Mouse (Mus musculus): ENCODE data around the gene Tmpo. TPM values are rescaled to one million over a fixed set of nuclear protein-coding genes. Genes with fewer than 3 reads are reported as not detected.

Tmpo gene
- total RNA-seq, 2 experiments from 2014 or later, result 56.9 to 66.7 TPM

DNA sequence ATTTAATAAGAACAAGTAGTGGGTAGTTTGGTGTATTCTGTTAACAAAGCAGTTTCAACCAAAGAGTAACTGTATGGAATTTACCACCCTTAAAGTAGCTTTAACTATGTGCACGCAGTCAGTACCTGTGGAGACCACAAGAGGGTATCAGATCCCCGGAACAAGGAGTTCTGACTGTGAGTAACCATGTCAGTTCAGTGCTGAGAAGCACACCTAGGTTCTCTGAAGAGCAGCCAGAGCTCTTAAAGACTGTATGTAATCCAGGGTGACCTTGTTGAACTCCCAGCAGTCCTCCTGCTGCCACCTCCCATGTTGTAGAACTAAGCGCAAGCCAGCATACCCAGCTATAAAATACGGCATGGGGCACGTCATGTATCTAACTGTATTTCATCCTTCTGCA is 14.2 kb downstream of the Tmpo start:
- DNase-seq, result peak; percentile 37
- intact Hi-C loops (cut with DNase I; ENCODE audit: low total_unique reads), result no loop called here

GRCm38 (mm10) chr10:91165850-91166249 is 15.3 kb downstream of the Tmpo start:
- intact Hi-C loops (cut with DNase I; ENCODE audit: low total_unique reads), result no loop called here
- no peak for DNase-seq

DNA sequence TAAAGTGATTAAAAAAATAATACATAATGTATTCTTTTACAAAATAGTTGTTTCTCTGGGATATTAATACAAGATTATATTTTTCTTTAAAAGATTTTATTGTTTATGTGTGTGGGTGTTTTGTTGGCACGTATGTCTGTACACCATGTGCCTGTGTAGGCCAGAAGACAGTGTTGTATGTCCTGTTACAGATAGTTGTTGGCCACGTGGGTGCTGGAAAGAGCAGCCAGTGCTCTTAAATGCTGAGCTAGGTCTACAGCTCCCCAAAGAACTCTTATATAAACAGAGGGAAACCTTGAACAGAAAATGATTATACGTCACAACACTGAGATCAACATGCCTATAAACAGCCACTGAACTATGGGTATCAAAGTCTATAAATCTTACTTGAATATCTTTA is 16.6 kb downstream of the Tmpo start:
- intact Hi-C loops (cut with DNase I; ENCODE audit: low total_unique reads), result no loop called here
- DNase-seq, result no peak

DNA sequence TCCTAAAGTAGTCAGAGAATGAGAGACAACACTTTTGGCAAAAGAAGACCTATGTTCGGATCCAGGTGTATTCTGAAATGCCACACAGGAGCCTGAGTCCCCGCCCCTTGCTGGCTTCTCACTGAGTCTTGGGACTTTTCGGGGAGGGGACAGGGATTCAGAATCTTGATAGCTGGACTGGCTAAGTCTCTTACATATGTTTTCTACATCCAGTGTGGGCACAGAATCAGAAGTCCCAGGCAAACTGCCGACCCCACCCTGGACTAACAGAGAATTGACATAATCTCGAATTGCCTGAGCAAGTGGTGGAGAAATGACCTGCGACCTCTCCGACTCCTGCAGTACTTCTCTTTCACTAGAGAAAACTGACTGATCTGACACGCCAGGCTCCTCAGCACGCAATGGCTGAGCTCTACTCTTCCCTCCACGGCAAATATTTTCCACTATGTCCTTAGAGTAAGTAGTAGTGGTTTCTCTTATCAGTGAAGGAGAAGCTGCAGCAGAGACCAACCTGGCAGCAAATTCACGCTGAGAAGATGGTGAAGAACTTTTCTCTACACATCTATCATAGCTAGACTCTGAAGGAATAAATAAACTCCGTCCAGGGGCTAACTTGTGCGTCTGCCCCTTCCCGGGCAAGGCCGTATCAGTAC is 18.5 kb downstream of the Tmpo start:
- intact Hi-C loops (cut with DNase I; ENCODE audit: low total_unique reads), result no loop called here
- no peak for DNase-seq

DNA sequence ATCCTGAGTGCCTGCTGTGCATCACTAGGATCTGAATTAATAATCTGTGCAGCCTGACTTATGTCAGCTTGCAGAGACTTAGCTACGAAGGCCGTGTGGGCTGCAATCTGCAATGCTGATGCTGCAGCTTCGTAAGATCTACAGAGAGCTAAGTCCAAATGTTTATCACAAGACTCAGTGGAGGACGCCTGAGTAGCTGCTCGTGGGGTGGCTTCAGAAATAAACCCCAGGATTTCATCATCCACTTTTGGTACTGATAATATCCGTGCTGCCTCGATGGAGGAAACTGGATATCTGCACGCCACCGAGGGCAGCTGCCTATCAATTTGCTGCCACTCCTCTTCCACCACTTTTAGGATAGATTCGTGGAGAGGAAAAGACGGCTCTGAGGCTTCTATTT is 19.0 kb downstream of the Tmpo start:
- intact Hi-C loops (cut with DNase I; ENCODE audit: low total_unique reads), result no loop called here

DNA sequence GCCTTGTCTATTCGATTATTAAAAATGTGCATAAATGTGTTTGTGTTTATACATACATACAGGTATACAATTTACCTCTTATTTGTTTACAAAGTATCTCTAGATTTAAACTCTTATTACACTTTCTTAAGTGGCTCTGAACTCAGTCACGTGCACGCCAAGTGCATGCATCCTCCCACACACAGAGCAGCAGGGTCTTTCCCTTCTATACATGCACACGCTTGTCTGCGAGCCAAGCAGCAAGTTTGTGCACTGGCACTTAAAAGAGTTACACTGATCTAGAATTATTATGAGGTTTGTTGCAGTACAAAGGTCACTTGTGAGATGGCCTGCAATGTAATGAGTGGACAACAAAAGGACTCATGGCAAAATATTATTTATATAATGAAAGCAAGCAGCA is 20.1 kb downstream of the Tmpo start:
- intact Hi-C loops (cut with DNase I; ENCODE audit: low total_unique reads), result no loop called here
- no peak for DNase-seq

More for the DNA sequence above, 19.0 kb downstream of the Tmpo start:
- DNase-seq, result no peak

GRCm38 (mm10) chr10:91158442-91158841 is 22.7 kb downstream of the Tmpo start:
- DNase-seq, result no peak
- intact Hi-C loops (cut with DNase I; ENCODE audit: low total_unique reads), result no loop called here

DNA sequence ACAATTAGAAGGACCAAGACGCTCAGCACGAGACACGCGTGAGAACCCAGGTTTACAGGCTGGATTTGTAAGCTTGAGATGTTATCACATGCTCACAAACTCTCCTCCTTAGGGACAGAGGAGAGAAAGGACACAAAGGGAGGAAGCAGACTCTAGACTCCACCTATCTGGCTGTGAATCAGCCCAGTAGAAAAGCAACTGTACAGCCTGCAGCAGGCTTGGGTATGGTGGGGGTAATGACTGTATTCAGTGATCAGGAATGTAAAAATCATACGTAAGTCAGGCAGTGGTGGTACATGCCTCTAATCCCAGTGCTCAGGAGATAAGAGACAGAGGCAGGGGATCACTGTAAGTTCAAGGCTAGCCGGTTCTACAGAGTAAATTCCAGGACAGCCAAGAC is 24.8 kb downstream of the Tmpo start:
- intact Hi-C loops (cut with DNase I; ENCODE audit: low total_unique reads), result no loop called here

GRCm38 (mm10) chr10:91153894-91154503 is 27.1 kb downstream of the Tmpo start:
- DNase-seq, result no peak
- intact Hi-C loops (cut with DNase I; ENCODE audit: low total_unique reads), result no loop called here

More for the DNA sequence above, 24.8 kb downstream of the Tmpo start:
- DNase-seq, result no peak

- intact Hi-C loops (cut with DNase I; ENCODE audit: low total_unique reads), result no loop called here
- no peak for DNase-seq
These were observed 35.7 kb downstream of the Tmpo start for GRCm38 (mm10) chr10:91145413-91145812.

DNA sequence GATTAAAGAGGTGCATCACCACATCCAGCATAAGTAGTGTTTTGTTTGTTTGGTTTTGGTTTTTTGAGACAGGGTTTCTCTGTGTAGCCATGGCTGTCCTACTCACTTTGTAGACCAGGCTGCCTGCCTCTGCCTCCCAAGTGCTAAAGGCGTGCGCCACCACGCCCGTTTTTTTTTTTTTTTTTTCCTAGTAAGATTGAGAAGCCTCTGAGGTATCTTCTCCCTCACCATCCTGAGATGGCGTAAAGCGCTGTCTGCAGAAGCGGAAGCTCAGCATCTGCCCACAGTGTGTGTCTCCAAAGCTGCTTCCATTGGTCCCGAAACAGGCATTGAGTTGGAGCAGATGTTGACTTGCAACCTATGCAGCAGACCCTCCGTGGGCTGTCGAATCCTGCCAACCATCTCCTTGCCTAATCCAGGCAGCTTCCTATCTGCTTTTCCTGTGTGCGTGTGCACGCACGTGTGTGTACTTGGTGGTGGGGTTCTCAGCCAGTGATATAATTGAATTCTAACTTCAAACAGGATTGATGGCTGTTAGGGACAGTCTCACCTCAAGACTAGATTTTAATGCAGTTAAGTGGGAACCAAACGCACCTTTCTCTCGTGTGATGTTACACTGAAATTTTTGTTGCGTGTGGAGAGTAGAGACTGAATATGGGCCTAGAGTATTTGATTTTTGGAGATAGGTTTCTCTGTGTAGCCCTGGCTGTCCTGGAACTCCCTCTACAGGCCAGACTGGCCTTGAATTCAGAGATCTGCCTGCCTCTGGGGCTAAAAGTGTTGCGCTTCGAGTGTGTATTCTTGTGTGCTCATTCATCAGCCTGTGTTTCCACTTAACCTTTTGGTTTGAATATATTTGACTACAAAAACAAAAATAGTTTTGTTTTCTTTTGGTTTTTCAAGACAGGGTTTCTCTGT is 37.5 kb downstream of the Tmpo start:
- DNase-seq, result no peak
- intact Hi-C loops (cut with DNase I; ENCODE audit: low total_unique reads), result no loop called here

DNA sequence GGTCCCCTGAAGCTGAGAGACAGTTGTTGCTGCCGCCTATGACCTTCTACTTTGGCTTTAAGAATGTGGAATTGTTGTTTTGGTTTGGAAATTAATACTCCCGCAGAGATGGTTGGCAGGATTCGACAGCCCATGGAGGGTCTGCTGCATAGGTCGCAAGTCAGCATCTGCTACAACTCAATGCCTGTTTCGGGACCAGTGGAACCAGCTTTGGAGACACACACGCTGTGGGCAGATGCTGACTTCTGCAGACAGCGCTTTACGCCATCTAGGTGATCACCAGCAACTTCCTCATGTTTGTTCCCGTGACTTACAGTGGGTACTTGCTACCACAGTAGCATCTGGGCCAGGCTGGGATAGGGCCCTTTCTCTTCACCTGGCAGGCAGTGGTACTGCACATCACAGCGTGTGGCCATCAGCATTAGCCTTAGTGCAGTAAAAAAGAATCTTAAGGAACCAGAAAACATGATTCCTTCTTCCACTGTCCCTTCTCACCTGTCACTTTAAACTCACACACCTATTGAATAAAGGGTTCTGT is 38.4 kb downstream of the Tmpo start:
- no peak for DNase-seq
- intact Hi-C loops (cut with DNase I; ENCODE audit: low total_unique reads), result no loop called here

DNA sequence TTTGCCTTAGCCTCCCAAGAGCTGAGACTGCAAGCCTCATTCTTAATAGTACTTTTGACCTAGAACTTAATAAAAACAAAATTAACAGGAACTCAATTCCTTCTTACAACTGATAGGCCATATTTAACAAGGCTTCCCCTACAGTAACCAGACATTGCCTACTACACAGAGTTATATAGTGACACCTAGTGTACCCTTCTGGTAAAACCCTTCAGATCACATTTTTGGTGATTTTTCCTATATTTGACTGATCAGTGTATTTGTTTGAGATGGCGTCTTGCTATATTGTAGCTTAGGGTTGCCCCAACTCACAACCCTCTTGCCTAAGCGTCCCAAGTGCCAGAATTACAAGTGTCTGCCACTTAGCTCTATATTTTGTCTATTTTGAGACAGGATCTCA is 39.6 kb downstream of the Tmpo start:
- no peak for DNase-seq
- intact Hi-C loops (cut with DNase I; ENCODE audit: low total_unique reads), result no loop called here

DNA sequence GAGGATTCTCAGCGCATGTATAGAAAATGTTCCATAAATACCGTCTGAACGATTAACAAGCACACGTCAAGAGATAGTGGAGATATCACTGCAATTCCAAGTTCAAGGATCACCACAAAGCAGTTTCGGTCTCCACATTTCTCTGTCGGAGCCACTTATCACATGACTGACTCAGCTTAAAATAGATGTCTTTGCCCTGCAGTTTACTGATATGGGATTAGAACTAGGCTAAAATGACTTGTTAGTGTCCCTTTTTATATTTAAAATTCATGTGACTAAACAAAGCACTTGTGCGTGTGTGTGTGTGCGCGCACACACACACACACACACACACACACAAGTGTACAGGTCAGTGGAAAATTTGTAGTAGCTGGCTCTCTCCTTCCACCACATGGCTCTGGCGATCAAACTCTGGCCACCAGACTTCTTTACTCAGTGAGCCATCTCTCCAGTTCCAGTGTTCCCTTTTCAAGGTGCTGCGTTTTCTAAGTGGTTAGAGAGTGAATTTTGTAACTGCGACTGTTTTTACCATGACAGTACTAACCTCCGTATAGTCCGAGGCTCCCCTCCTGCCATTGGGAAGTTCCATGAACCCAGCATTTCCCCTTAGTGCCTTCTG is 41.9 kb downstream of the Tmpo start:
- intact Hi-C loops (cut with DNase I; ENCODE audit: low total_unique reads), result loop anchor here (5.0 kb wide), 1 partner anchor 67 kb away; no protein-coding TSS in a partner anchor
- no peak for DNase-seq

GRCm38 (mm10) chr10:91138317-91138716 is 42.8 kb downstream of the Tmpo start:
- DNase-seq, result no peak
- intact Hi-C loops (cut with DNase I; ENCODE audit: low total_unique reads), result loop anchor here (5.0 kb wide), 1 partner anchor 66 kb away; no protein-coding TSS in a partner anchor

DNA sequence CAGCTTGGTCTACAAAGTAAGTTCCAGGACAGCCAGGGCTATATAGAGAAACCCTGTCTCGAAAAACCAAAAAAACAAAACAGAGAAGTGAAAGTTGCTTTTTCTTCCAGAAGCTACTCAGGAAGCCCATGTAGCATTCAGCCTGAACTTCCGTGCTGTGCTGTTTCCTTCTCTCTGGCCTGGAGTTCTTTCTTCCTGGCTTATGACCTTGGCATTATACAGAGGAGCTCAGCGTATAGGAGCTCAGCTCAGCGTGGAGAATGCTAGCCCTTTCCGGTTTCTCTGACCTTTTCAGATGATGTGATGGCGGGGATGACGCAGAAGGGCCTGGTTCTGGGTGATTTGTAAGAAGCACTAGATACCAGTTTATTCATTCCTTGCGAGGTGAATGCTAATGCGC is 43.7 kb downstream of the Tmpo start:
- no peak for DNase-seq
- intact Hi-C loops (cut with DNase I; ENCODE audit: low total_unique reads), result loop anchor here (5.0 kb wide), 1 partner anchor 65 kb away; no protein-coding TSS in a partner anchor

- DNase-seq, result no peak
- intact Hi-C loops (cut with DNase I; ENCODE audit: low total_unique reads), result loop anchor here (5.0 kb wide), 1 partner anchor 63 kb away; no protein-coding TSS in a partner anchor
These were observed 45.7 kb downstream of the Tmpo start for GRCm38 (mm10) chr10:91135302-91135972.

GRCm38 (mm10) chr10:91131565-91131964 is 49.5 kb downstream of the Tmpo start:
- no peak for DNase-seq
- intact Hi-C loops (cut with DNase I; ENCODE audit: low total_unique reads), result no loop called here

- no peak for DNase-seq
- intact Hi-C loops (cut with DNase I; ENCODE audit: low total_unique reads), result no loop called here
These were observed 50.3 kb downstream of the Tmpo start for GRCm38 (mm10) chr10:91130792-91131191.
